Mouse (Mus musculus): Measurements from ENCODE around the gene Sptlc2. TPM values are rescaled to one million over a fixed set of nuclear protein-coding genes. Genes with fewer than 3 reads are reported as not detected.
"Not testable (repeated sequence)": the region's sequence is repeated elsewhere in the genome, so short reads cannot be mapped to it uniquely, and the experiment has no call there.

The Sptlc2 gene
- total RNA-seq, 2 experiments from 2014 or later, result 28.6 to 30.0 TPM

GRCm38 (mm10) chr12:87331908-87332307 is 56.2 kb downstream of the Sptlc2 start:
- no peak for DNase-seq

DNA sequence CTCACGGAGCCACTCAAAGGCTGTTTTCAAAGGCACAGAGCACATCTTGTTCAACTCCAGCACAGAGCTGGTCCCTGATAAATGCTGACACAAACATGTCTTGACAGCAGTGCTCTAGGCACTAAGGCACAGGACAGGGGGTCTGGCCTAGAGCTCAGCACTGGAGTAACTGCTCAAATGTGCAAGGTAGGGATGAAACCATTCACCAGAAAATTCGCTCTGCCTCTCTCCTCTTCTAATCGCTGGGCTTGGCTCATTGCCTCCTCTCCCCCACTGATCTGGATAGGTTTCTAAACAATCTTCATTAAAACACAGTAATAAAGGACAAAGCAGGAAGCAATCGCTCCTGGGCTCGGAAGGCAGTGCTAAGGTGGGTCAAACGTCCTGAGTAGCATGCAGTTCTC is 57.1 kb downstream of the Sptlc2 start:
- DNase-seq, result no peak

DNA sequence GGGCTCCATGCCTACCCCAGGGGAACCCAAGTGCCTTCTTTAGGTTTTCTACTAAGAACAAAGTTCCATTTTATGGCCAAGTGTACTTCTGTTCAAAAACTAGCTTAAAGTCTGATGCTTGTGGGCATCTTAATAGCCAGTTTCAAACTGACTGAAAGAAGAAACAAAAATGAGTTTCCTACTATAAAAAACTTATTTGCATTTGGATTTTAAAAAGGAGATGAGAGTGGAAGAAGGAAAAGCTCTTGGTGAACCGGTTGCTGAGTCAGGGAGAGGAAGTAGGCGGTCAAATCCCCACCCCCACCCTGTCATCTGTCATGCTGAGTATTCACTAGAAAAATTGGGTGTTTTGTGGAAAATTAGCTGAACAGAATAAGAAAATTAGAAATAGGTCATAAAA is 57.9 kb downstream of the Sptlc2 start:
- DNase-seq, result no peak

DNA sequence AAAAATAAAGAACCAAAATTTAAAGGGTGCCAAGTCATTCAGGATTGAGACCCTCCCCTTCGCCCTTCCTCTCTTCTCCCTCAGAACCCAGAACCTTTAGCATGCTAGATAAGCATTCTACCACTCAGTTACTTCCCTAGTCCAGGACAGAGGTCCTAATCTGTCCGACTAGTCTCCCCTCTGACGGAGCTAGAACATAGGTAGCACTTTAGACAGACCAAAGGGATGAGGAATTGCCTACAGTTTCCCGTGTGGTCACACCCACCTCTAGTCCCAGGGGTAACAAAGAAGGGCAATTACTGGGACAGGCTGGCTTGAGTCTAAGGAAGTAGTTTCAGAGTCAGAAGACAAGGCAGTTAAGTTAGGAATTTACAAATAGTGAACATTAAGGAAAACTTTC is 60.1 kb downstream of the Sptlc2 start:
- no peak for DNase-seq

DNA sequence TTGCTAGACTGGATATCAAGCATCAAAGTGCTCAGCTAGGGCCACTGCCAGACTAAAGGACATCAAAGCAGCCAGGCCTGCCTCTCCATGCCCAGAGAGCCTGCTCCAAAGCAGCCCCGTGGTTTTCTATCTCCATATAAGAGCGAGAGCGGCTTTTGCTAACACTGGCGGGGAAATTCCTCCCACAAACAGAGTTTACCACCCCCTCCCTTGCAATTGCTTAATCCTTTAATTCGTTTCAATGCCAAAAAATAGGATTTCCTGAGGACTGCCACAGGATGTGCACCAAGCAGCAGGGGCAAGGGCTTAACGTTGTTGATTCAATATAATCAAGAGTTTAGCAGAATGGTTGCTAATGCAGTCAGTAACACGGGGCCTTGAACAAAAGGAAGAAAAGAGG is 60.5 kb downstream of the Sptlc2 start:
- DNase-seq, result no peak

DNA sequence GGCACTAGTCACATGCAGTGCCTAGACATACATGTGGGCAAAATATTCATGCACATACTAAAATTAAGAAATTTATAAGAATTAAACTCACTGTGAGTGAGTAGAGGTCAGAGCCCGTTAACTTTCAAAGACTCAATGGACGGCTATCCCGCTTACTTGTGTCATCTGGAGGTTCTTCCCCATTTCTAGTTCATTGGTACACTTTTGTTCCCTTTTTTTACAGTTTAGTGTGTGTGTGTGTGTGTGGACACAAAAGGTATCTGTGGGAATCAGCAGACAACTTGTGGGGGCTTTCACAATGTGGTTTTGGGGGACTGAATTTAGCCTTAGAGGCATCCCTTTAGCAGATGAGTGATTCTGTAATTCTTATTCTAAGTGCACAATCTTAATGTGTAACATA is 62.7 kb downstream of the Sptlc2 start:
- DNase-seq, result no peak

DNA sequence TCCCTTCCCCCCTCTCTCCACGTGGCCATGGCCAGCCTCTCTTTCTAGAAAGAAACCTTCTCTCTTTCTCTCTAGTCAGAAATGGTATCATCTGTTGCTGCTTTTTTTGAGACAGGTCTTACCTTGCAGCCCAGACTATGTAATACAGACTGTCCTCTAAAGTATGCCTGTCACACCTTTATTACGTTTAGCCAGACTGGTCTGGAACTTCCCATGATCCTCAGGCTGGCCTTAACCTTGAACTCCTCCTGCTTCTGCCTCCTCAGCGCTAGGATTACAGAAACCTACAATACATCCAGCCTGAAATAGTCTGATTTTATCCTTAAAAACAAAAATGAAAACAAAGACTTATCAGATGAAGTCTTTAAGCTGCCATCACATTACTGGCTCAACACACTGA is 68.9 kb downstream of the Sptlc2 start:
- DNase-seq, result no peak

DNA sequence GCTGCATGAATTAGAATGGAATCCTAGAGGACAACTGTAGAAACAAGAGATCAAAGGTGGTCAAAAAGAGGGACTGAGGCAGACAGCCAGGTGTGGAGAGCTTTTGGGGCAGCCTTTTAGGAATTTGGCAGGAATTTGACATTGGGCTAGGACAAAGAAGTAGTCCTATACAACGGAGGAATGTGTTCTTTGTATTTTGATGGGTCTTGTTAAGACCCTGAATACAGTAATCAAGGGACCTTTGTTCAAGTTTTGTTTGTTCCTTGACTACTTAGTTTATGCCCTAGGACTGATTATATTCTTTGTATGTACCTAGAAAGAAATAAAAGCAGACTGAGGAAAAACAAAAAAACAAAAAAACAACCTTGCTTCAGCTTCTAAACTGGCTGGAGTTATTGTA is 70.2 kb downstream of the Sptlc2 start:
- DNase-seq, result no peak

- DNase-seq, result no peak
These were observed 75.1 kb downstream of the Sptlc2 start for GRCm38 (mm10) chr12:87313098-87313497.

- not testable (repeated sequence) for DNase-seq
These were observed 81.6 kb downstream of the Sptlc2 start for GRCm38 (mm10) chr12:87306584-87306844.

DNA sequence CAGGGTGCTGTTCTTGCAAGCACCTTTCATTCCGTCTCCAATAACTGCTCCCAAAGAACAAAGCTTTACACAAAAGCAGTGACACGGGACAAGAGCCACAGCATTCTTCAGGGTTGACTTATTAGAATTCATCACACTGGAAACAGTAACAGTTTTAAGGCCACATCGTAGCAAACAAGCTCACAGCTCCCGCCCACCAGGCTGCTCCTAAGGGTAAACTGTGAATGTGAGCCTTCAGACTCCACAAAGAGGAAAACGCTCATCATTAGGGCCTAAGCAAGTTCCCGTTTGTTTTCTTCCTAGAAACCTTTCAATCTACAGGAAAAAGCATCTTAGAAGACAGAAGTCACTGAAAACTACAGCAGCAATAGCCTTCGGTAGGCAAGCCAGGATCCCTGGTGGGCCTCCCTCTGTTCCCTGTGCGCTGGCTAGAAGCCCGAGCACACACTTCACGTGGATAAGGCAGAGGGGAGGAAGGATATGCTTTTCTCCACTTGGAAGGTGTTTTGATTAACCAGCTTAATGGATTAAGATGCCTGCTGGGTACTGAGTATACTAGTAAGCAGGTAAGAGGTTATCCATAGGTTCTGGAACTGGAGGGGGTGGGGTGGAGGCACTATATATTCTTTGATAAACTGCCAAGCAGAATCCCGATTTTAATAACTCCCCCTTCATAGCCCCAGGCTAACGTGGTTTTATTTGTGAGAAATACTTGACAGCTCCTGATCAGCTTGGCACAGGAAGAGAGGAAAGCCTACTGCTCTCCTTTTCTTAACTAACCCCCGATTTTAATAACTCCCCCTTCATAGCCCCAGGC is 82.2 kb downstream of the Sptlc2 start:
- no peak for DNase-seq

- DNase-seq, result no peak
These were observed 87.0 kb downstream of the Sptlc2 start for GRCm38 (mm10) chr12:87301189-87301588.

DNA sequence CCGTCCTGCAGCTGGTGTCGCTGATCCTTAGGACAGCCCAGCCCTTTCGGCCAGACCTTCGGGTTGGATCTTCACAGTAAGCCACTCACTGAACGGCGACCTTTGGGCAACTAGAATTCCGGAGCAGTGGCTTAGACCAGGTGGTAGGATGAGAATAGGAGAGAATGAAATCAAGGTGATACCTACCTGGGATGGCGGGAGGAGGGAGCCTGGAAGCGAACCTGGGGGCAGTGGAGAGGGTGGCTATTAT is 87.8 kb downstream of the Sptlc2 start:
- no peak for DNase-seq

DNA sequence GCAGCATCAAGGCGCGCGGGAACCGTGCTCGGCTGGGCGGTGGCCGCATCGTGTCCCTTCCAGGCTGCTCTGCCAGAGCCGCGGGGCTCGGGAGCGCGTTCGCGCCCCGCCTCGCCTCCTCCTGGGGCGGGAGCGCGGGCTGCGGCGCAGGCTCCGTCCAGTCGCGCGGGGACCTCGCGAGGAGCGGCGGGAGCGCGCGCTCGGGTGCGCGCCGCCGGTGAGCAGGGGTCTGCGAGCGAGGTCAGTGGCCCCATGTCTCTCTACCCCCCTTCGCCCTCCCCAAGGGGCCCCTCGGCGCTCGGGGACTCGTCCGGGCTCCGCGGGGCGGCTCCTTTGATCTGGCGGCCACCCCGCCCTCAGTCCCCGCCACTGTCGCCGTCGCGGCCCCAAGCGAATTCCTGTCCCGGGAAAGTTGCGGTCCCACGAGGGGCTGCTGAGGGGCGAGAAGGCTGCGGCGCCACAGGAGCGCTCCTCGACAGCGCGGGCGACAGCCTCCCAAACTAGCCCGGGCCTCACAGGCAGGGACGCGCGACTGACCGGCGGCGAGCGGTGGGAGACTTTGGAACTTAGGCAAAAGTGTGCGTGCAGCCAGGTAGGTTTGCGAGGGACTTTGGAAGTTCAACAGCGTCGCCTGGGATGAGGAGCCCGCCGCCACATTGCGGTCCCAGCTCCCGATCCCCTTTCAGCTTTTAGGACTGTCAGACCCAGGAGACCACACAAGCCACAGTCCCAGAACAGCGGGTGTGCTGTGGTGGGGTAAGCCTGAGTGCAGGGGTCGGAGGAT is 88.3 kb downstream of the Sptlc2 start, which contains the start of gene Ism2:
Gene Ism2, minus strand, starts transcription at position 49 of the 784 bp plus-strand sequence.
- DNase-seq, result peak; percentile 19

DNA sequence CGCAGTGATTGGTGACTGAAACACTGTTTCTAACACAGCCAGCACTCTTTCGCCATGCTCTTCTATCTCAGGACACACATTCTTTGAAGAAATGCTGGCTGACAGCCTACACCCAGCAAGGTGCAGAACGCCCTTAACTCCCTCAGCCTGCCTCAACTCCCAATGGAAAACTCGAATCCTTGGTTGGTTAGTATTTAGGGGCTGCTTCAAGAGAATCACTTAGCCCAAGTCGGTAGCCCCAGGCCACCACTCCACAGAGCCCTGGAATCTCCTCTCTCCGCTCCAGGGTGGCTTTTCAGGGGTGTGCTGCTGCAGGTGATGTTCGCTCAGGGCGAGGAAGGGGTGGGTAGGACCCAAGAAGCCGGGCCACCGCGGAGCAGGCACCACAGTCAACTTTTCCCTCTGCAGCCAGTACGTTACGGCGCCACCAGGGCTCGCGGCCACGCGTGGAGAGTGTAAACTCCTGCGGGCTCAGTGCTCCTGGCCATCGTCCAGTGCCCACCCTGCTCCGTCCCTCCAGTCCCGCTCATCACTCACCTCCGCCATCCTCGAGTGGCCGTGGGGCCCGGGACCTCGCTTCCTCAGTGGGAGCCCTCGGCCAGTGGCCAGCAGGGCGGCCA is 89.0 kb downstream of the Sptlc2 start:
- peak; percentile 48 for DNase-seq

DNA sequence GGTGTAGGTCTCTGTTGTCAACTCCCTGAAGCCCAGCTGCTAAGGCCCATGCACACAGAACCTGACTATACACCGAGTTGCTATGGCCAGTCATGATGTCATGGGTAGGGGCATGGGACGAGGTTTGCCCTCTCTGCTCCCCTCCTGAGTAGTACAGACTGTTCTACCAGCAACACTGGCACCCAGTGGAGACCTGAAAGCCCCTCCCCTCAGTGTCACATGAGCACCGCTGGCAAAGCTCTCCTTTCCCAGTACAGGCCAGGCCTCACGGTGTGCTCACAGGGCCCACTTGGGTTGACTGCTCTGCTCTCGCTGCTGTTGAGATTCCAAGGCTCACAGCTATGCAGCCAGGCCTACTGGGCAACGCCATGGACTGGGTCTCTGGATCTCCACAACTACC is 94.2 kb downstream of the Sptlc2 start:
- DNase-seq, result no peak

GRCm38 (mm10) chr12:87289100-87289499 is 99.1 kb downstream of the Sptlc2 start:
- DNase-seq, result no peak

DNA sequence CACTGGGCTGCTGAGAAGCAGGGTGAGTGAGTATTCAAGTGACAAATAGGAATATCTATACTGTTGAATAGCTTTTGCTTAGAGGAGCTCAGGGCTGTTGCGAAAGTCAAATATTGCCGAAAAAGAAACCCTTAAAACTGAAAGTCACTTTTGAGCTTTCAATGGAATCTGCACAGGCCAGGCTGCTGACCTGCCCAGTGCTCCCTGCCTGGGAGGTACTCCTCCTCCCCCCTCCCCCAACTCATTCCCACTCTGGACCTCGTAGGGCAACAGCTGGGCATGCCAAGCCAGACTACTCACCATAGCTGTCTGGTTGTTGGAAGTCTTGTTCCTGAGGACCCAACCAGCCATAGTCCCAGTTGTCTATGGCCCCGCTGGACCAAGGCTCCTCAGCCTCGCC is 103.4 kb downstream of the Sptlc2 start:
- DNase-seq, result no peak

DNA sequence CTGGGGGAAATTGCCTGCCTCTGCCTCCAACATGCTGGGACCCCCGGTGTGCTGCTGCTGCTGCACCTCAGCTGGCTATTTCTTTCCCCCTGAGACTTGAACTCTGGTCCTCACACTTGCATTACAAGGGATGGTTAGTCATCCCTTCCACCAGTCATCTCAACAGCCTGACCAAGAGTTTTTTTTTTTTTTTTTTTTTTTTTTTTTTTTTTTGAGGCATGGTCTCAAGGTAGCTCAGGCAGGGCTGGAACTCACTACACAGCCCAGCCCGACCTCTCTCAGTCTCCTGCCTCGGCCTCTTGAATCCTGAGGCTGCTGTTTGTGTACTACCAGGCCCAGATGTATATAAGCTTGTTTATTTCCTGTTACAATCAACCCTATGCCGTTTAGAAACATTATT is 103.9 kb downstream of the Sptlc2 start:
- no peak for DNase-seq

GRCm38 (mm10) chr12:87283706-87284105 is 104.4 kb downstream of the Sptlc2 start:
- no peak for DNase-seq

GRCm38 (mm10) chr12:87282743-87283142 is 105.4 kb downstream of the Sptlc2 start:
- DNase-seq, result no peak

DNA sequence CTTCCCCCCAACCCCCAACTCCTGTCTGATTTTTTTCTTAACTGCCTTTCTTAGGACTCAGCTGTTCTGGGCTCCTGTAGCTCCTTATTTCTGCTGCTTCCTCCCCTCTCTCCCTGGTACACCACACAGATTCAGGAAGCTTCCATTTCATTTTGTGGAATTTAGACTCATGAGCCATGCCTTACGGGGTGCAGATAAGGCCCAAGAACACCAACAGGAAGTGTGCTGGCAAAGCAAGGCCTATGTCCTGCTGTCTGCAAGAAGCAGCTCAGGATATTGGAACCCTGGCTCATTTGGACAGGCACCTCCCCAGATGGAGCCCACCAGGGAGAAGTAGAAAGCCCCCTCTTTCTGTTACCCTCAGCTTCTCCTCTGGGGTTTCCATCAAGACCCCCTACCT is 106.4 kb downstream of the Sptlc2 start:
- no peak for DNase-seq

- no peak for DNase-seq
These were observed 108.3 kb downstream of the Sptlc2 start for GRCm38 (mm10) chr12:87279879-87280278.

GRCm38 (mm10) chr12:87279350-87279749 is 108.8 kb downstream of the Sptlc2 start:
- no peak for DNase-seq

Data from gastrocnemius, postnatal 10 days (tissue).